ENCODE assay signal across 15 mouse cellular contexts in genomic region chr6:38974162-38974525, GRCm38 (mm10).
A peak's percentile ranks its signal among the peaks of the same experiment; 100 is the strongest.
DNase-seq lines count a peak whose midpoint lies in the region; ATAC-seq and TF ChIP-seq lines count a peak whose summit lies in the region.
"Had no signal": no experiment of that assay in that cellular context is flagged by ENCODE, and none has a peak within 500 bp of the region (broad histone marks: within the 10 kb centered on the region; RNA-seq: fewer than 3 reads in every experiment).

No protein-coding gene starts in this region.

- WGBS in bone marrow, adult 2 months, result 34% methylated on average over 1 of the region's 1 CpGs
- 46% methylated on average over 1 of the region's 1 CpGs for WGBS in kidney, embryonic 15.5 days
- 56% methylated on average over 1 of the region's 1 CpGs for whole genome bisulfite sequencing in limb, embryonic 13.5 days

- TF ChIP-seq POLR2A in bone marrow, adult 2 months (IDR thresholded peaks at IDR 0.05; ENCODE audit: borderline replicate concordance, control insufficient read depth, low read depth, low read length), result no peak

- no peak for TF ChIP-seq CTCF in bone marrow, adult 2 months (IDR thresholded peaks at IDR 0.05; ENCODE audit: control insufficient read depth, insufficient read depth, low read length)

- ATAC-seq in kidney, embryonic 15.5 days (replicated peaks; ENCODE audit: low FRiP score), result peak; percentile 75
- peak; percentile 54 for ATAC-seq in limb, embryonic 13.5 days (ENCODE audit: low FRiP score, low read depth)
- ATAC-seq: activated CD4-positive, CD25-positive, alpha-beta regulatory T cell, adult 4 months; intestine, embryonic 15.5 days; Patski had no signal

- no peak overlapping the region for H3K4me3 ChIP-seq in bone marrow, adult 2 months (replicated peaks; ENCODE audit: control insufficient read depth, low read depth, low read length)
- no peak overlapping the region for H3K4me3 ChIP-seq in brown adipose tissue, adult 24 weeks (ENCODE audit: insufficient read depth, low read depth, low read length)
- no peak overlapping the region for H3K4me3 ChIP-seq in kidney, embryonic 15.5 days (replicated peaks)
- H3K4me3 ChIP-seq in limb, embryonic 13.5 days, result no peak overlapping the region
- H3K4me3 ChIP-seq: hindbrain, embryonic 13.5 days; intestine, embryonic 15.5 days; midbrain, embryonic 12.5 days had no signal

- peak overlapping the region; percentile 69; the same call in 1 of the 2 replicates for H3K27ac ChIP-seq in bone marrow, adult 2 months (ENCODE audit: control insufficient read depth, insufficient read depth, low read depth, low read length, poor library complexity)
- H3K27ac ChIP-seq in brown adipose tissue, adult 24 weeks (replicated peaks; ENCODE audit: low read depth, low read length), result peak overlapping the region; percentile 68; the same call in 1 of the 2 replicates
- peak overlapping the region; percentile 87 for H3K27ac ChIP-seq in kidney, embryonic 15.5 days
- 0 out of 2 replicates have a peak overlapping the region, but pooled peaks have one; percentile 15 for H3K27ac ChIP-seq in limb, embryonic 13.5 days
- H3K27ac ChIP-seq: hindbrain, embryonic 13.5 days; intestine, embryonic 15.5 days; midbrain, embryonic 12.5 days had no signal

- no peak overlapping the region for H3K9ac ChIP-seq in kidney, embryonic 15.5 days
- no peak overlapping the region for H3K9ac ChIP-seq in limb, embryonic 13.5 days
- H3K9ac ChIP-seq: hindbrain, embryonic 13.5 days; intestine, embryonic 15.5 days; midbrain, embryonic 12.5 days had no signal

- no peaks in the 10 kb centered on the region for H3K27me3 ChIP-seq in kidney, embryonic 15.5 days
- H3K27me3 ChIP-seq in limb, embryonic 13.5 days, result no peaks in the 10 kb centered on the region
- H3K27me3 ChIP-seq: hindbrain, embryonic 13.5 days; intestine, embryonic 15.5 days; midbrain, embryonic 12.5 days; Patski had no signal

- intact Hi-C loops in gastrocnemius, postnatal 36 days (cut with DNase I), result no loop called here

- no peak for DNase-seq in testis, postnatal 14 days (ENCODE audit: low spot score)
- DNase-seq in gastrocnemius, postnatal 36 days, result no peak
- DNase-seq in heart, adult 11 months, result no peak
- DNase-seq: cerebellum, adult 9-10 months; gastrocnemius, postnatal 10 days; thymus, postnatal 25 days had no signal

- peaks cover 9% of the 10 kb centered on the region for H3K4me1 ChIP-seq in bone marrow, adult 2 months (ENCODE audit: control insufficient read depth, insufficient read depth, low read length)
- H3K4me1 ChIP-seq in brown adipose tissue, adult 24 weeks (ENCODE audit: control insufficient read depth, insufficient read depth, insufficient read length, low read length), result peaks cover 5% of the 10 kb centered on the region; the same call in 1 of the 2 replicates
- H3K4me1 ChIP-seq in kidney, embryonic 15.5 days, result peaks cover 23% of the 10 kb centered on the region
- H3K4me1 ChIP-seq in limb, embryonic 13.5 days, result peaks cover 29% of the 10 kb centered on the region
- H3K4me1 ChIP-seq: intestine, embryonic 15.5 days; midbrain, embryonic 12.5 days had no signal

- H3K36me3 ChIP-seq in kidney, embryonic 15.5 days, result no peaks in the 10 kb centered on the region
- no peaks in the 10 kb centered on the region for H3K36me3 ChIP-seq in limb, embryonic 13.5 days
- H3K36me3 ChIP-seq: hindbrain, embryonic 13.5 days; intestine, embryonic 15.5 days; midbrain, embryonic 12.5 days had no signal

- no peaks in the 10 kb centered on the region for H3K9me3 ChIP-seq in kidney, embryonic 15.5 days (replicated peaks)
- H3K9me3 ChIP-seq in limb, embryonic 13.5 days, result no peaks in the 10 kb centered on the region
- H3K9me3 ChIP-seq: hindbrain, embryonic 13.5 days; intestine, embryonic 15.5 days; midbrain, embryonic 12.5 days had no signal

- no peak overlapping the region for H3K4me2 ChIP-seq in kidney, embryonic 15.5 days
- H3K4me2 ChIP-seq in limb, embryonic 13.5 days (replicated peaks), result no peak overlapping the region
- H3K4me2 ChIP-seq: hindbrain, embryonic 13.5 days; intestine, embryonic 15.5 days; midbrain, embryonic 12.5 days had no signal

Comparison
In these comparisons a context has a peak if more than half of its experiments do, and no peak if none do; other contexts are left out.
1. H3K27ac ChIP-seq: peak in every context shown above with its lines; median percentile 87 in kidney, embryonic 15.5 days; 69 in bone marrow, adult 2 months; 68 in brown adipose tissue, adult 24 weeks; 15 in limb, embryonic 13.5 days.